In genomic region chr13:112636498-112636897, GRCm38 (mm10) we compare ENCODE assay signal across 18 mouse cellular contexts. TPM values are rescaled to one million over a fixed set of nuclear protein-coding genes. Genes with fewer than 3 reads are reported as not detected.
"Had no signal": no experiment of that assay in that cellular context is flagged by ENCODE, and none has a peak within 500 bp of the region (broad histone marks: within the 10 kb centered on the region; RNA-seq: fewer than 3 reads in every experiment).

No protein-coding gene starts in this region.

- ATAC-seq: inflammation-experienced regulatory T-cells, adult 6 months; intestine, postnatal 0 days; midbrain, embryonic 15.5 days had no signal

- H3K9me3 ChIP-seq: limb, embryonic 13.5 days; midbrain, embryonic 15.5 days; neural tube, embryonic 13.5 days had no signal

- H3K4me3 ChIP-seq: limb, embryonic 13.5 days; midbrain, embryonic 15.5 days; neural tube, embryonic 13.5 days had no signal

- H3K27ac ChIP-seq: kidney, postnatal 0 days; limb, embryonic 13.5 days; midbrain, embryonic 15.5 days; neural tube, embryonic 13.5 days had no signal

- H3K27me3 ChIP-seq: limb, embryonic 13.5 days; midbrain, embryonic 15.5 days; neural tube, embryonic 13.5 days had no signal

- H3K4me2 ChIP-seq: limb, embryonic 13.5 days; midbrain, embryonic 11.5 days; midbrain, embryonic 15.5 days; neural tube, embryonic 13.5 days had no signal

- H3K4me1 ChIP-seq: limb, embryonic 13.5 days; midbrain, embryonic 15.5 days; neural tube, embryonic 13.5 days had no signal

- H3K9ac ChIP-seq: limb, embryonic 13.5 days; midbrain, embryonic 15.5 days; neural tube, embryonic 13.5 days had no signal

- DNase-seq: kidney, adult 8-10 months; kidney, postnatal 36 days; layer of hippocampus, adult 9-11 months; layer of hippocampus, postnatal 36 days; lung, adult 18-20 months; retina, postnatal 1 day; right cerebral cortex, postnatal 4 days; spleen, adult 18-20 months; thymus, adult 2 months; thymus, postnatal 36 days had no signal

- H3K36me3 ChIP-seq: limb, embryonic 13.5 days; midbrain, embryonic 15.5 days; neural tube, embryonic 13.5 days had no signal

RNA-seq across cellular contexts. Expression of gene Ddx4, which starts 15.8 kb away (rescaled TPM):
- polyA plus RNA-seq: inflammation-experienced regulatory T-cells, adult 6 months had no signal

RNA-seq across cellular contexts. Expression of gene Il31ra, which starts 42.3 kb away (rescaled TPM):
- polyA plus RNA-seq: lung, embryonic 16.5 days; midbrain, embryonic 11.5 days; midbrain, embryonic 15.5 days had no signal
